ENCODE assay signal across 8 mouse cellular contexts in the genomic region with DNA sequence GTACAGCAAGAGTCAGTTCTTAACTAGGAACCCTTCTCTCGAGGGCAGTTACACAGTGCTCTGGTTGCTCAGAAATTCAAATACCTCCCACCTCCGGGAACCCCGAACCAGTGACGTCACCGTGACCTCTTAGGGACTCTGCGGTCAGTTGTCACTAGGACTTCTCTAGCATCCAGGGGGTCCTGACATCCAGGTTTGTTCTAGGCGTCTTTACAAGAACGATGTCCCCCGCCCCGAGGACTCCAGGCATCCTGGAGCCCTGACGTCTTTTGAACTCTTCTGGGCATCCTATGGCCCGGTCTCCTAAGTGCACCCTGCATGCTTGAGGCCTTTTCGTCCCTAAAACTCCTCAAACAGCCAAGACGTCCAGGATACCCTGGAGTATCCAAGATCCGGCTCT. TPM values are rescaled to one million over a fixed set of nuclear protein-coding genes. Genes with fewer than 3 reads are reported as not detected.
DNase-seq lines count a peak whose midpoint lies in the region; ATAC-seq lines count a peak whose summit lies in the region.

No protein-coding gene starts in this region.

- H3K36me3 ChIP-seq in heart, embryonic 10.5 days: peaks cover 36% of the 10 kb centered on the region
- peaks cover 7% of the 10 kb centered on the region for H3K36me3 ChIP-seq in hindbrain, embryonic 11.5 days (ENCODE audit: control insufficient read depth, insufficient read depth, low read length)
- peaks cover 19% of the 10 kb centered on the region; the same call in 1 of the 2 replicates for H3K36me3 ChIP-seq in midbrain, embryonic 15.5 days (replicated peaks)

- DNase-seq in heart, embryonic 10.5 days (ENCODE audit: low spot score): peak; percentile 79
- DNase-seq in heart, adult 9 months (ENCODE audit: low spot score in 2 of 2): no peak
- DNase-seq in MEL-GATA-1-ER (ENCODE audit: extremely low read depth, low read depth): peak; percentile 41
- peak; percentile 83 for DNase-seq in embryo, embryonic 10.5 days (ENCODE audit: low spot score)
- DNase-seq in hindbrain, embryonic 11.5 days (ENCODE audit: low spot score): peak; percentile 71
- peak; percentile 60 for DNase-seq in liver
- DNase-seq in thymus, postnatal 4 days: peak; percentile 62

- peaks cover 7% of the 10 kb centered on the region for H3K4me1 ChIP-seq in heart, embryonic 10.5 days
- no peaks in the 10 kb centered on the region for H3K4me1 ChIP-seq in hindbrain, embryonic 11.5 days (replicated peaks; ENCODE audit: control insufficient read depth, insufficient read depth, low read length)
- peaks cover 15% of the 10 kb centered on the region for H3K4me1 ChIP-seq in midbrain, embryonic 15.5 days

- ATAC-seq in hindbrain, embryonic 11.5 days (ENCODE audit: low FRiP score): no peak
- ATAC-seq in midbrain, embryonic 15.5 days (replicated peaks): no peak

- H3K27me3 ChIP-seq in heart, embryonic 10.5 days (ENCODE audit: insufficient read depth, poor library complexity, severe bottlenecking): no peaks in the 10 kb centered on the region
- H3K27me3 ChIP-seq in hindbrain, embryonic 11.5 days (ENCODE audit: control insufficient read depth, insufficient read depth, low read length): no peaks in the 10 kb centered on the region
- no peaks in the 10 kb centered on the region for H3K27me3 ChIP-seq in midbrain, embryonic 15.5 days (replicated peaks)

- under 1% methylated on average over 15 of the region's 15 CpGs for WGBS in heart, embryonic 10.5 days
- under 1% methylated on average over 15 of the region's 15 CpGs for WGBS in hindbrain, embryonic 11.5 days
- under 1% methylated on average over 15 of the region's 15 CpGs for WGBS in midbrain, embryonic 15.5 days

- H3K4me3 ChIP-seq in heart, embryonic 10.5 days: peak overlapping the region; percentile 92
- H3K4me3 ChIP-seq in hindbrain, embryonic 11.5 days (ENCODE audit: low read depth, low read length): peak overlapping the region; percentile 83
- H3K4me3 ChIP-seq in midbrain, embryonic 15.5 days: peak overlapping the region; percentile 82

- peak overlapping the region; percentile 84 for H3K9ac ChIP-seq in hindbrain, embryonic 11.5 days (ENCODE audit: low read depth, low read length)
- H3K9ac ChIP-seq in midbrain, embryonic 15.5 days: peak overlapping the region; percentile 82

- peak overlapping the region; percentile 97 for H3K27ac ChIP-seq in heart, embryonic 10.5 days
- peak overlapping the region; percentile 70 for H3K27ac ChIP-seq in hindbrain, embryonic 11.5 days (ENCODE audit: low read depth, low read length)
- H3K27ac ChIP-seq in midbrain, embryonic 15.5 days: peak overlapping the region; percentile 83

- no peaks in the 10 kb centered on the region for H3K9me3 ChIP-seq in heart, embryonic 10.5 days
- no peaks in the 10 kb centered on the region for H3K9me3 ChIP-seq in hindbrain, embryonic 11.5 days (ENCODE audit: control insufficient read depth, low read length)
- no peaks in the 10 kb centered on the region for H3K9me3 ChIP-seq in midbrain, embryonic 15.5 days

- H3K4me2 ChIP-seq in hindbrain, embryonic 11.5 days (replicated peaks; ENCODE audit: low read depth, low read length): peak overlapping the region; percentile 80
- H3K4me2 ChIP-seq in midbrain, embryonic 15.5 days: peak overlapping the region; percentile 85

RNA-seq across cellular contexts. Expression of gene Gm45902, which starts 0.5 kb away (rescaled TPM):
- 6.8 and 8.1 TPM in 2 replicates for polyA plus RNA-seq in heart, embryonic 10.5 days (2016; fragmentation: Nextera tagmentation; extraction: Ambion mirVana)
- polyA plus RNA-seq in hindbrain, embryonic 11.5 days (2014; fragmentation: Nextera tagmentation; extraction: Ambion mirVana): 6.9 and 8.2 TPM in 2 replicates
- 9.2 and 9.7 TPM in 2 replicates for polyA plus RNA-seq in midbrain, embryonic 15.5 days (2015; fragmentation: Nextera tagmentation; extraction: Ambion mirVana)

RNA-seq across cellular contexts. Expression of gene Hspa14, which starts 0.5 kb away (rescaled TPM):
- polyA plus RNA-seq in heart, embryonic 10.5 days (2016; fragmentation: Nextera tagmentation; extraction: Ambion mirVana): 116 and 123 TPM in 2 replicates
- 108 and 111 TPM in 2 replicates for polyA plus RNA-seq in hindbrain, embryonic 11.5 days (2014; fragmentation: Nextera tagmentation; extraction: Ambion mirVana)
- 62.3 and 64.1 TPM in 2 replicates for polyA plus RNA-seq in midbrain, embryonic 15.5 days (2015; fragmentation: Nextera tagmentation; extraction: Ambion mirVana)

RNA-seq across cellular contexts. Expression of gene Cdnf, which starts 0.8 kb away (rescaled TPM):
- polyA plus RNA-seq in heart, embryonic 10.5 days (2016; fragmentation: Nextera tagmentation; extraction: Ambion mirVana): 0.05 and 0.20 TPM in 2 replicates
- polyA plus RNA-seq in hindbrain, embryonic 11.5 days (2014; fragmentation: Nextera tagmentation; extraction: Ambion mirVana): 0.19 and 0.43 TPM in 2 replicates
- polyA plus RNA-seq in midbrain, embryonic 15.5 days (2015; fragmentation: Nextera tagmentation; extraction: Ambion mirVana): 0.17 and 0.26 TPM in 2 replicates

RNA-seq across cellular contexts. Expression of gene Suv39h2, which starts 37.2 kb away (rescaled TPM):
- 12.7 and 20.0 TPM in 2 replicates for polyA plus RNA-seq in heart, embryonic 10.5 days (2016; fragmentation: Nextera tagmentation; extraction: Ambion mirVana)
- 39.7 and 41.3 TPM in 2 replicates for polyA plus RNA-seq in hindbrain, embryonic 11.5 days (2014; fragmentation: Nextera tagmentation; extraction: Ambion mirVana)
- polyA plus RNA-seq in midbrain, embryonic 15.5 days (2015; fragmentation: Nextera tagmentation; extraction: Ambion mirVana): 8.2 TPM in 2 replicates

RNA-seq across cellular contexts. Expression of gene Fam107b, which starts 58.2 kb away (rescaled TPM):
- polyA plus RNA-seq in heart, embryonic 10.5 days (2016; fragmentation: Nextera tagmentation; extraction: Ambion mirVana): 34.7 and 37.8 TPM in 2 replicates
- polyA plus RNA-seq in hindbrain, embryonic 11.5 days (2014; fragmentation: Nextera tagmentation; extraction: Ambion mirVana): 65.8 and 70.9 TPM in 2 replicates
- 30.3 and 32.4 TPM in 2 replicates for polyA plus RNA-seq in midbrain, embryonic 15.5 days (2015; fragmentation: Nextera tagmentation; extraction: Ambion mirVana)

Comparison
In these comparisons a context has a peak if more than half of its experiments do, and no peak if none do; other contexts are left out.
1. DNase-seq: peak in heart, embryonic 10.5 days (single experiment), MEL-GATA-1-ER (single experiment), embryo, embryonic 10.5 days (single experiment), hindbrain, embryonic 11.5 days (single experiment), liver (single experiment) and thymus, postnatal 4 days (single experiment); none in heart, adult 9 months (0 of 2).
2. Peak in every context shown above with its lines, with median percentiles within 50 percentile points of each other: H3K27ac ChIP-seq and H3K4me3 ChIP-seq.